ENCODE assay signal across 27 mouse cellular contexts in genomic region chr11:119758705-119759327, GRCm38 (mm10).
A peak's percentile ranks its signal among the peaks of the same experiment; 100 is the strongest.
DNase-seq lines count a peak whose midpoint lies in the region; ATAC-seq lines count a peak whose summit lies in the region.
"Had no signal": no experiment of that assay in that cellular context is flagged by ENCODE, and none has a peak within 500 bp of the region (broad histone marks: within the 10 kb centered on the region; RNA-seq: fewer than 3 reads in every experiment).

No protein-coding gene starts in this region.

- WGBS in hindbrain, embryonic 13.5 days = 69% methylated on average over 7 of the region's 7 CpGs
- 86% methylated on average over 7 of the region's 7 CpGs for WGBS in hindbrain, embryonic 11.5 days
- 63% methylated on average over 7 of the region's 7 CpGs for WGBS in midbrain, embryonic 14.5 days
- 54% methylated on average over 7 of the region's 7 CpGs for WGBS in midbrain, embryonic 15.5 days

- no peak for DNase-seq in hindbrain, embryonic 11.5 days (ENCODE audit: low spot score)
- DNase-seq in layer of hippocampus, adult 9-11 months = peak; percentile 57
- no peak for DNase-seq in layer of hippocampus, adult 11-12 months (ENCODE audit: low spot score)
- no peak for DNase-seq in midbrain, embryonic 14.5 days
- no peak for DNase-seq in natural killer cell, adult 2 months (ENCODE audit: low spot score in 2 of 2)
- DNase-seq in cerebellum, postnatal 36 days = no peak
- DNase-seq: adrenal gland, adult 8-10 months; adrenal gland, postnatal 25 days; cerebellum, adult 18-20 months; cerebellum, adult 9-10 months; cerebellum, postnatal 14 days; embryo, embryonic 11 days; gastrocnemius, postnatal 25 days; heart, adult 18-20 months; heart, postnatal 14 days; heart, postnatal 4 days had no signal

- H3K36me3 ChIP-seq in hindbrain, embryonic 13.5 days = peaks cover 8% of the 10 kb centered on the region; the same call in 1 of the 2 replicates
- H3K36me3 ChIP-seq in hindbrain, embryonic 11.5 days (ENCODE audit: control insufficient read depth, insufficient read depth, low read length) = no peaks in the 10 kb centered on the region
- H3K36me3 ChIP-seq in midbrain, embryonic 14.5 days (ENCODE audit: control insufficient read depth, insufficient read depth, low read length) = no peaks in the 10 kb centered on the region
- no peaks in the 10 kb centered on the region for H3K36me3 ChIP-seq in midbrain, embryonic 15.5 days (replicated peaks)
- H3K36me3 ChIP-seq: forebrain, embryonic 15.5 days had no signal

- H3K27me3 ChIP-seq in hindbrain, embryonic 13.5 days = no peaks in the 10 kb centered on the region
- no peaks in the 10 kb centered on the region for H3K27me3 ChIP-seq in hindbrain, embryonic 11.5 days (ENCODE audit: control insufficient read depth, insufficient read depth, low read length)
- no peaks in the 10 kb centered on the region for H3K27me3 ChIP-seq in midbrain, embryonic 14.5 days (ENCODE audit: control insufficient read depth, insufficient read depth, low read length)
- no peaks in the 10 kb centered on the region for H3K27me3 ChIP-seq in midbrain, embryonic 15.5 days (replicated peaks)
- H3K27me3 ChIP-seq: embryonic facial prominence, embryonic 13.5 days; forebrain, embryonic 12.5 days; forebrain, embryonic 15.5 days; heart, embryonic 13.5 days; hindbrain, embryonic 12.5 days had no signal

- H3K9ac ChIP-seq in hindbrain, embryonic 13.5 days = no peak overlapping the region
- no peak overlapping the region for H3K9ac ChIP-seq in hindbrain, embryonic 11.5 days (ENCODE audit: low read depth, low read length)
- no peak overlapping the region for H3K9ac ChIP-seq in midbrain, embryonic 14.5 days (replicated peaks; ENCODE audit: low read length)
- H3K9ac ChIP-seq in midbrain, embryonic 15.5 days = no peak overlapping the region
- H3K9ac ChIP-seq: embryonic facial prominence, embryonic 13.5 days; forebrain, embryonic 12.5 days; forebrain, embryonic 15.5 days; heart, embryonic 13.5 days; hindbrain, embryonic 12.5 days had no signal

- no peak overlapping the region for H3K4me3 ChIP-seq in hindbrain, embryonic 13.5 days
- H3K4me3 ChIP-seq in hindbrain, embryonic 11.5 days (ENCODE audit: low read depth, low read length) = no peak overlapping the region
- no peak overlapping the region for H3K4me3 ChIP-seq in midbrain, embryonic 14.5 days (replicated peaks; ENCODE audit: low read depth, low read length)
- no peak overlapping the region for H3K4me3 ChIP-seq in midbrain, embryonic 15.5 days
- H3K4me3 ChIP-seq: embryonic facial prominence, embryonic 10.5 days; embryonic facial prominence, embryonic 13.5 days; erythroblast, embryonic 14.5 days; forebrain, embryonic 12.5 days; forebrain, embryonic 15.5 days; heart, embryonic 10.5 days; heart, embryonic 13.5 days; hindbrain, embryonic 12.5 days had no signal

- H3K4me1 ChIP-seq in hindbrain, embryonic 13.5 days (replicated peaks) = peaks cover 17% of the 10 kb centered on the region; the same call in 1 of the 2 replicates
- H3K4me1 ChIP-seq in hindbrain, embryonic 11.5 days (replicated peaks; ENCODE audit: control insufficient read depth, insufficient read depth, low read length) = no peaks in the 10 kb centered on the region
- no peaks in the 10 kb centered on the region for H3K4me1 ChIP-seq in midbrain, embryonic 14.5 days (ENCODE audit: control insufficient read depth, insufficient read depth, low read length)
- 0 out of 2 replicates have a peak, but pooled peaks cover 2% of the 10 kb centered on the region for H3K4me1 ChIP-seq in midbrain, embryonic 15.5 days
- H3K4me1 ChIP-seq: embryonic facial prominence, embryonic 10.5 days; heart, embryonic 10.5 days; heart, embryonic 13.5 days had no signal

- 0 out of 2 replicates have a peak overlapping the region, but pooled peaks have one; percentile 9 for H3K27ac ChIP-seq in hindbrain, embryonic 13.5 days
- H3K27ac ChIP-seq in hindbrain, embryonic 11.5 days (ENCODE audit: low read depth, low read length) = no peak overlapping the region
- peak overlapping the region; percentile 45 for H3K27ac ChIP-seq in midbrain, embryonic 14.5 days (replicated peaks; ENCODE audit: low read depth, low read length)
- H3K27ac ChIP-seq in midbrain, embryonic 15.5 days = no peak overlapping the region
- H3K27ac ChIP-seq: embryonic facial prominence, embryonic 10.5 days; embryonic facial prominence, embryonic 13.5 days; forebrain, embryonic 12.5 days; forebrain, embryonic 15.5 days; heart, embryonic 10.5 days; heart, embryonic 13.5 days; hindbrain, embryonic 12.5 days had no signal

- H3K4me2 ChIP-seq in hindbrain, embryonic 13.5 days = no peak overlapping the region
- H3K4me2 ChIP-seq in hindbrain, embryonic 11.5 days (replicated peaks; ENCODE audit: low read depth, low read length) = no peak overlapping the region
- H3K4me2 ChIP-seq in midbrain, embryonic 14.5 days (ENCODE audit: low read length) = no peak overlapping the region
- H3K4me2 ChIP-seq in midbrain, embryonic 15.5 days = no peak overlapping the region
- H3K4me2 ChIP-seq: embryonic facial prominence, embryonic 13.5 days; forebrain, embryonic 12.5 days; forebrain, embryonic 15.5 days; heart, embryonic 13.5 days; hindbrain, embryonic 12.5 days had no signal

- ATAC-seq in hindbrain, embryonic 13.5 days (ENCODE audit: low FRiP score) = no peak
- no peak for ATAC-seq in hindbrain, embryonic 11.5 days (ENCODE audit: low FRiP score)
- no peak for ATAC-seq in midbrain, embryonic 14.5 days (ENCODE audit: low FRiP score, low TSS enrichment)
- ATAC-seq in midbrain, embryonic 15.5 days (replicated peaks) = no peak
- ATAC-seq: activated CD4-positive, CD25-positive, alpha-beta regulatory T cell, adult 4 months; forebrain, embryonic 15.5 days had no signal

- H3K9me3 ChIP-seq in hindbrain, embryonic 13.5 days = no peaks in the 10 kb centered on the region
- no peaks in the 10 kb centered on the region for H3K9me3 ChIP-seq in hindbrain, embryonic 11.5 days (ENCODE audit: control insufficient read depth, low read length)
- no peaks in the 10 kb centered on the region for H3K9me3 ChIP-seq in midbrain, embryonic 14.5 days (ENCODE audit: control insufficient read depth, low read length)
- no peaks in the 10 kb centered on the region for H3K9me3 ChIP-seq in midbrain, embryonic 15.5 days
- H3K9me3 ChIP-seq: embryonic facial prominence, embryonic 10.5 days; embryonic facial prominence, embryonic 13.5 days; forebrain, embryonic 12.5 days; forebrain, embryonic 15.5 days; heart, embryonic 10.5 days; heart, embryonic 13.5 days; hindbrain, embryonic 12.5 days had no signal

Comparison
In these comparisons a context has a peak if more than half of its experiments do, and no peak if none do; other contexts are left out.
1. H3K27ac ChIP-seq: peak in hindbrain, embryonic 13.5 days (single experiment) and midbrain, embryonic 14.5 days (single experiment); none in hindbrain, embryonic 11.5 days (single experiment) and midbrain, embryonic 15.5 days (single experiment).